Mouse (Mus musculus): ENCODE data around the gene Enpep.

The Enpep gene

DNA sequence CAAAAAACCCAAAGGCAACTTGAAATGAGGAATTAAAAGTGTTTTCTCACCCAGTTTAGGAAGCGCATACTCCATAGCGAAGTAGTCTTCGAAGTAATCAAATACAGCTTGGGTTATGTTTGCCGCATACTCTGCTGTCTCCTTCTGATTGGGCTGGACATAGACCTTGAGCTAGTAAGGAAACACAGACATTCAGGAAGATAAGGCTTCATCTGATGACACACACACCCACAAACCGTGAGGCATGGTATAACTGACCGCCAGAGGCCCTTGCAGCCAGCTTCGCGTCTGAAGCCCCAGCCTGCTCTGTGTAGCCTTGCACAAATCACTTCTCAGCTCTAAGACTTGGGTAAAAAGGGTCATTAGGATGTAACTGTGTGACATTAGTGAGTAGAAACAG is 20.0 kb downstream of the Enpep start:
- no peak for DNase-seq (ENCODE audit: low spot score in 2 of 2)

GRCm38 (mm10) chr3:129311951-129312350 is 20.6 kb downstream of the Enpep start:
- no peak for DNase-seq (ENCODE audit: low spot score in 2 of 2)

- DNase-seq (ENCODE audit: low spot score in 2 of 2), result no peak
Observed at GRCm38 (mm10) chr3:129309926-129310325, 22.6 kb downstream of the Enpep start.

- DNase-seq (ENCODE audit: low spot score in 2 of 2), result no peak
Observed at GRCm38 (mm10) chr3:129308876-129309275, 23.6 kb downstream of the Enpep start.

DNA sequence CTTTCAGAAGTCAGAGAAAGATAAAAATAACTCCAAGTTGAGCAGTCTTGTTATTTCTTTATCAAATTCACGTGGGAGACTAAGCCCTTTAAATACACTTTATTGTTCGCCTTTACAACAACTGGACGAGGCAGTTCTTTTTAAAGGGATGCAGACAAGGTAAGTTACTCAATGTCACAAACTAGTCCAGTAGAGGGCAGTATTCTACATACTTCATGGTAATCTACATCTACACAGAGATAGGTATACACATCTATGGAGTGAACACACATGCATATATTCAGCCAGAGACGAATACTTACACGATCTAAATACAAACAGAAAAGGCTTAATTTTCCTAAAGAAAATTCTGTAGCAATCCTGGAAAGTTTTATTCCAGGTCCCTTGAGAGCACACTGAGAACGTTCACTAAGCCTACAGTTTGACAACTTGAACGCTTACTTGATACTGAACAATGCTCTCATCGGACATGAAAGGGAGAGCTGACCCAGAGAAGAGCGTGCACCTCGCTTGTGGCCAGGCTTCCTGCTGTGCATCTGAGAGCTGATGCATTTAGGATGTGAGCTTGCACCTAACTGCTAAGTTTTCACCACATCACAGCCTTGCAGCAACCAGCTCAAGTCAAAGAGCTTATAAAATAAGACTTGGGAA is 24.3 kb downstream of the Enpep start:
- DNase-seq (ENCODE audit: low spot score in 2 of 2), result no peak

- no peak for DNase-seq (ENCODE audit: low spot score in 2 of 2)
Observed at GRCm38 (mm10) chr3:129303941-129304340, 28.6 kb downstream of the Enpep start.

DNA sequence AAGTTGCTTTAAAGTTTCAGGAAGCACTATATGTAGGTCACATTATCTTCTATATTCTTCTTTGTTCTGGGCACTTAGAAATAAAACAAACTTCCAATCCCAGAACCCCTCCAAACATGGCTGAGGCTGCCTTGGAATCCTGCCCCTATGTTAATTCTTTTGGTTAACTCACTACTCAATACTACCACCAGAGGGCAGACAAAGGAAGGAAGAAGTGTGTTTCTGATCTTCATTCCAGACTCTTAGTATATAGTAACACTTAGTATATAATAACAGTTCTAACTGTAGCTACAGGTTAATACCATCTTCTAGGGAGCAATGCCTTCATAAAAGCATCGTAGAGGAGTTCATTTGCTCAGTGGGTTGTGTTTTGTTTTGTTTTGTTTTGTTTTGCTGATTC is 32.6 kb downstream of the Enpep start:
- no peak for DNase-seq (ENCODE audit: low spot score in 2 of 2)

DNA sequence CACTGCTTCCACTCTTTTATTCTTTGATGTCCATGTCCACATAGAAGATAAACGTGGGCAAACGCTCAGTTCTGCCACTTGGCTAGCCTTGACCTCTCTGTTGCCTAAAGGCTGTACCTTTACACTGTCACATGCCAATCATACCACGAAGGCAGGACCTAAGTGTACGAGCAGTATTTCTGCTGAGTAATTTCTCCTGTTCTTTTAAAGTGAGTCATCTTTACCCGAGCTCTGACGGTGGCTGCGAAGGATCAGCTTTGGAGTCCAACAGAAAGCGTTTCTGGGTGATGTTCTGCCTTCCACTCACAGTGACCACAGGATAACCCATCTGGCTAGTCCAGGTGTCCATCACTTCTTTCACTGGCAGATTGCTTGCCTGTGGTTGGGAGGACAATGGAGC is 33.9 kb downstream of the Enpep start:
- no peak for DNase-seq (ENCODE audit: low spot score in 2 of 2)

GRCm38 (mm10) chr3:129296994-129297393 is 35.5 kb downstream of the Enpep start:
- no peak for DNase-seq (ENCODE audit: low spot score in 2 of 2)

DNA sequence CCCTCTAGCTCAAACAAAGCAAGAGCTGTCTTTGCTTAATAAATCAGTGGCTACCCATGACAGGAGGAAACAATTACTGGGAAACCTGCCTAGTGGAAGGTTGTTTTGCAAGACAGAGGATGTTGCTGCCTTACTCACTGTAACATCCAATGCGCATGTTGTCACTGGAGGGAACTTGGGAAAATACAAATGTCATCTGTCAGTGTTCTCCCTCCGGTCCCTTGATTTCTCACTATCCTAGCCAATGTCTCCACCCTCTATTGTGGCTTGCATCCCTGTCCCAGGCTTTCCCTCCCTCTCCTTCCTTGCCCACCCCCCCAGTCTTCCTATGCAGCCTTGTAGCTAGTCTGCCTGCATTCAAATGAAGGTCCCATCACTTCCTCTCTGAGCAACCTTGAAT is 36.6 kb downstream of the Enpep start:
- DNase-seq (ENCODE audit: low spot score in 2 of 2), result no peak

DNA sequence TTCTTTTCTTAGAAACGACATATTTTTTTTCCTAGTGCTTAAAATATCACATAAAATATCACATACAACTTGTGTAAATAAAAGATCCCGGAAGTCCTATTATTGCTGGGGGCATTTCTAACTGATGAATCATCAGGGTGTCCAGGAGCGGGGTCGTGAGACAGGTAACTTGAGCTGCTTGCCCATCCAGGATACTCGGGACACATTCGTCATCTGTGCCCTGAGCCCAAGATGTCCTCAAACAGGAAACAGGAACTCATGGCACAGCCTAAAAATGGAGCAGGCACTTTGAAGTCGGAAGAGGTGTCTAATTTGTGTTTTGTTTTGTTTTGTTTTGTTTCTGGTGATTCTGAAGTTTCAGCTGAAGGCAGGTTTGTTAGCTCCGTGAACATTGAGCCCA is 43.0 kb downstream of the Enpep start:
- DNase-seq (ENCODE audit: low spot score in 2 of 2), result no peak

DNA sequence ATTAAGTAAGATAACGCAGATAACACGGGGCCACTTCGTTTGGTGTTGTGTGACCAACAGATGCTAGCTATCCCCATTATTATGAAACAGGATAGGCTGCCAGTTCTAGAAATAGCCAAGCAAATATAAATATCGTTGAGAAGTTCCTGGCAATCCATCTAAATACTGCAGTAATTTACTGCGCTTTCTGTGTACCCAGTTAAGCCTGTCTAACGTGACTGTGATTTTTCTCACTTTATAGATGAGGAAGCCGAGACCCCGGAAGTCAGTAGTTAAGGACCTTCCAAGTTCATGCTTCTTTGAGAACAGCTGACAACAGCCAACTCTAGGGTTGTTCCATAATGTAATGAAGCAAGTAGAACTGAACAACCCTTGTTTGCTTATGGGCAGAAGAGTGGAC is 45.4 kb downstream of the Enpep start:
- DNase-seq (ENCODE audit: low spot score in 2 of 2), result no peak

GRCm38 (mm10) chr3:129286426-129286825 is 46.1 kb downstream of the Enpep start:
- no peak for DNase-seq (ENCODE audit: low spot score in 2 of 2)

GRCm38 (mm10) chr3:129284326-129284725 is 48.2 kb downstream of the Enpep start:
- DNase-seq (ENCODE audit: low spot score in 2 of 2), result no peak

DNA sequence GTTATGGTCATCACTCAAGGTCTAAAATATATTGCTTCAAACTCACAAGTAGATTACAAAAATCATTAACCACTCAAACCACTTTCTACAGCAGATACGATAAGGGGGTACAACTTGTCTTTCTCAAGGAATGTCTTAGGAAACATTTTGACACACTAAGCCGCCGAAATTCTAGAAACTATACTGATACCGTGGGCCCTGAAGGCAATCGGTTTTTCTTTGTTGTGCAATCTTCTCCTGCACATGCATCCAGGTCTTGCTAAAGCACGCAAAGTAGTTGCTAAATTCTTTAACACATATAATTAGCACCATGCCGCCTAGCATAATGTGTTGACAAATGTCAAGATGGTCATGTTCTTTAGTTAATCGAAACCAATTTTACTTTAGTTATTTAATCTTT is 53.1 kb downstream of the Enpep start:
- no peak for DNase-seq (ENCODE audit: low spot score in 2 of 2)

DNA sequence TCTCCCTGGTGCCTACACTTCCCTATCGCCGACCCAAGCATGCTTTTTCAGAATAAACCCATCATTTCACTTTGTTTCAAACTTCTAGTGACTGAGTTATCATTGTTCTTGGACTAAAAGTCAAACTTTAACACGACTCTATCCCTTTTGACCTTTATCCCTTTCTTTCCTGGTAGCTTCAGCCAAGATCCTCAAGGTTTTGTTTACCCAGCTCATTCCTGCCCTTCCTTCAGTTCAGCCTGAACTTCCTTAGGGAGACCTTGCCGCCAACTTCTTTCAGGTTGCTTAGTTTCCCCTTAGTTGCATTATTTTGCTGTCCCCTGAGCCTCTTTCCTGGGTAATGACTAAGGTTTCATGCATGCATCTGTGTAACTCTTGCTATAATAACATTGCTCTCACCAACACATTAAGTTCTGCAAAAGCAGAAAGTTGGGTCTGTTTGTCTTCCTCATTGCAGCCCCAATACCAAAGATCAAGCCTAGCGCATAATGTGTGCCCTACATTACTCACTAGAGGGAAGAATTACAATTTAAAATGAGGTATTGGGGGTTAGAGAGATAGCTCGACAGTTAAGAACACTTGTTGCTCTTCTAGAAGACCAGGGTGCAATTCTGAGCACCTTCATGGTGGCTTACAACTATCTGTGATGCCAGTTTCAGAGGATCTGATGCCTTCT is 59.2 kb downstream of the Enpep start:
- DNase-seq (ENCODE audit: low spot score in 2 of 2), result no peak

DNA sequence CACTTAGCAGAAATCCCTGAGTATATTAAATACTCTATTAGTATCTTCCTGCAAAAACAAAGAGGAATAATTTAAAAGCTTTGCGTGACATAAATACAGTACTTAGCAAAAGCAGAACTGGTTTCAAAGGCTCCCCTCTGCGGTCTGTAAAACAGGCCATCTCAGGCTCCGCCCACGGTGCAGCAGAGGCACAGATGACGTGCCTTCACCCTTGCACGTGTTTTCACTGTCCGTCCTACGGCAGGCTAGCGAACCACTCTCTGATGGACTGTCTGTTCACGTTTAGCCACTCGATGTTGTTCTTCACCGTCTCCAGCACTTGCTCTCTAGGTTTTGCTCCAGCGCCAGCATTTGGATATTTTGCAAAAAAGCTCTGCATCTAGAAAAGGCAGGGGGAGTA is 62.5 kb downstream of the Enpep start:
- peak; percentile 28 to 68 for DNase-seq (ENCODE audit: low spot score in 2 of 2)

DNA sequence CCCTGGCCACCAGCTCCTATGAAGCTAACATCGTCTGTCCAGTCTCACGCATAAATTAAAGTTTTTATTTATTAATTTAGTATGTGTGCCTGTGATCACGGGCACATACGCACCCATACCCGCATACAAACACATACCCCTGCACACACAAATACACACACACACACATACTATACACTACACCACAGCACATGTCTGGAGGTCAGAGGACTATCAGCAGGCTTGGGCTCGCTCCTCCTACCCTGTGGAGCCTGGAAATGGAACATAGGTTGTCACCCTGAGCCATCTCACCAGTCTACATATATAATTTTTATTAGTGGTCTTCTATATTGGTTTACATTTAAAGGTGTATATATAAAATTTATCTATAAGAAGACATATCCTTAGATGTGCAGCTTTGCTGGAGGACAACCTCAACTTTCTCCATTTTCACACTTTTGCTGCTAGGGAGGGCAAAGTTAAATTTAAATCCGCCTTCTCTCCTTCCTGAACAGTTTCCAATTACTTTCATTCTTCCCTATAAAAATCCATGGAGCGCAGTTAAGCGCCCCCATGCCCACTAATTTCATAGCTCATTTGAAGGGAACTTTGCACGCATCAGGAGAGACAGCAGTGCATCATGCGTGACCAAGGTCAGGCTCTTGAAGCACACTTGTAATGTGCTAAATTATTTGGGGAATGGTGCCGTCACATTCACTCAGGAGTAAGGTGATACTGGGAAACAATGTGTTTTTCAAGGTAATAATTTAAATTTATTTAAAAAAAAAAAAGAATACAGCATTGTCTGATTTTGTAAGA is 63.4 kb downstream of the Enpep start:
- DNase-seq (ENCODE audit: low spot score in 2 of 2), result no peak

DNA sequence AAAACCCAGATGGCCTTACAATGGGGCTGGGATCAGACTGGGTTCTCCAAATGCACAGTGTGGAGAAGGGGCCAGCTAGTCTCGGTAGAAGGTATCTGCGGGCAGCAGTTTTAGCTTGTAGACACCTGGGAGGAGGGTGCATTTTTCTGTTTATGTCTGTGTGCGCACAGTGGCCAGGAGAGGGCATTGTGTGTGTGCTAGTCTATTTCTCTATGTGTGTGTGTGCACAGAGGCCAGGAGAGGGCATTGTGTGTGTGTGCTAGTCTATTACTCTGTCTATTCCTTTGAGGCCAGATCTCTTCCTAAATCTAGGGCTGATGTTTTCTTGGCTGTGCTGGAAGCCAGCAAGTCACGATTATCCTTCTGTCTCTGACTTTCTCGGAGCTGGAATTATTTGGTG is 74.0 kb downstream of the Enpep start:
- no peak for DNase-seq (ENCODE audit: low spot score in 2 of 2)

GRCm38 (mm10) chr3:129256766-129257165 is 75.8 kb downstream of the Enpep start:
- DNase-seq (ENCODE audit: low spot score in 2 of 2), result no peak

- no peak for DNase-seq (ENCODE audit: low spot score in 2 of 2)
Observed at GRCm38 (mm10) chr3:129256283-129256682, 76.2 kb downstream of the Enpep start.

DNA sequence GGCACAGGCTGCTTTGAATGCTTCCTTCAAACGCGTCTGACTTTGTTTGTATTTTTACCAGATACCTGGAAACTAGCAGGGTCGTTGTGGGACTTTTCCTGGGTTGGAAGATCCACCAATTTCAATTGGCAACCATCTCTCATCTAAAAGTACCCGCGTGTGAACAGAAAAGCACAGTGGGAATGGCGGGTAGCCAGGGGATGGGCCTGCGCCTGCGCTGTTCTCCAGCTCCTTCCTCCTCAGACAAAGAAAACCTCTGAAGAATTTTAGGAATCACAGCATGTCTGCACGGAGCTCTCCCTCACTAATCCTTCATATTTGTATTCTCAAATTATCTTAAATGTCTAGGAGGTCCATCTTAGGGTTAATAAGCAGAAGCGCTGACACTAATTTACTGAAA is 78.3 kb downstream of the Enpep start:
- DNase-seq (ENCODE audit: low spot score in 2 of 2), result no peak

- no peak for DNase-seq (ENCODE audit: low spot score in 2 of 2)
Observed at GRCm38 (mm10) chr3:129250997-129251396, 81.5 kb downstream of the Enpep start.
